Mouse (Mus musculus) right cerebral cortex, postnatal 14 days (tissue): ENCODE data around the gene Mtfmt.

Experiments used
- DNase-seq: peaks from one replicate; pipeline ENCODE4 v3.0.0; 2022

Gene Mtfmt

GRCm38 (mm10) chr9:65435671-65436301, at the start of gene Mtfmt:
Gene Mtfmt (plus strand): TSS chr9:65435782.
- DNase-seq = peak; percentile 89

- DNase-seq = no peak
Measured at GRCm38 (mm10) chr9:65386373-65387140, 49.0 kb upstream of the Mtfmt start.

- DNase-seq = peak; percentile 30
Measured at GRCm38 (mm10) chr9:65390752-65391612, 44.6 kb upstream of the Mtfmt start.

- no peak for DNase-seq
Measured at GRCm38 (mm10) chr9:65391613-65391964, 44.0 kb upstream of the Mtfmt start, which contains the start of gene Kbtbd13. Gene Kbtbd13 (minus strand): TSS chr9:65391652.

- DNase-seq = peak; percentile 68
Measured at GRCm38 (mm10) chr9:65392638-65393364, 42.8 kb upstream of the Mtfmt start.

- no peak for DNase-seq
Measured at GRCm38 (mm10) chr9:65393606-65394005, 42.0 kb upstream of the Mtfmt start.

- no peak for DNase-seq
Measured at GRCm38 (mm10) chr9:65394360-65394759, 41.2 kb upstream of the Mtfmt start.

- DNase-seq = peak; percentile 54
Measured at GRCm38 (mm10) chr9:65398279-65398678, 37.3 kb upstream of the Mtfmt start, which contains the start of gene Rasl12. Gene Rasl12 (plus strand): TSS chr9:65398506.

- DNase-seq = no peak
Measured at GRCm38 (mm10) chr9:65399934-65400333, 35.6 kb upstream of the Mtfmt start.

GRCm38 (mm10) chr9:65404331-65405183, 31.0 kb upstream of the Mtfmt start:
- DNase-seq = peak; percentile 77

- DNase-seq = no peak
Measured at GRCm38 (mm10) chr9:65405184-65405449, 30.5 kb upstream of the Mtfmt start.

GRCm38 (mm10) chr9:65407327-65407726, 28.3 kb upstream of the Mtfmt start:
- no peak for DNase-seq

- no peak for DNase-seq
Measured at GRCm38 (mm10) chr9:65407861-65408260, 27.7 kb upstream of the Mtfmt start.

- no peak for DNase-seq
Measured at GRCm38 (mm10) chr9:65408871-65409295, 26.7 kb upstream of the Mtfmt start.

GRCm38 (mm10) chr9:65410378-65410777, 25.2 kb upstream of the Mtfmt start:
- no peak for DNase-seq

- no peak for DNase-seq
Measured at GRCm38 (mm10) chr9:65411326-65411725, 24.3 kb upstream of the Mtfmt start.

- no peak for DNase-seq
Measured at GRCm38 (mm10) chr9:65417738-65418137, 17.8 kb upstream of the Mtfmt start.

GRCm38 (mm10) chr9:65419633-65420032, 15.9 kb upstream of the Mtfmt start:
- no peak for DNase-seq

- no peak for DNase-seq
Measured at GRCm38 (mm10) chr9:65422760-65423501, 12.7 kb upstream of the Mtfmt start, which contains the start of gene Slc51b. Gene Slc51b (minus strand): TSS chr9:65422955.

- DNase-seq = no peak
Measured at GRCm38 (mm10) chr9:65424393-65424792, 11.2 kb upstream of the Mtfmt start.

GRCm38 (mm10) chr9:65427511-65427910, 8.1 kb upstream of the Mtfmt start:
- no peak for DNase-seq
